Mouse (Mus musculus): ENCODE results near the gene Ralb. TPM values are rescaled to one million over a fixed set of nuclear protein-coding genes. Genes with fewer than 3 reads are reported as not detected.

The Ralb gene
- polyA plus RNA-seq, 1 experiment from 2014 or later, result 72.4 TPM

DNA sequence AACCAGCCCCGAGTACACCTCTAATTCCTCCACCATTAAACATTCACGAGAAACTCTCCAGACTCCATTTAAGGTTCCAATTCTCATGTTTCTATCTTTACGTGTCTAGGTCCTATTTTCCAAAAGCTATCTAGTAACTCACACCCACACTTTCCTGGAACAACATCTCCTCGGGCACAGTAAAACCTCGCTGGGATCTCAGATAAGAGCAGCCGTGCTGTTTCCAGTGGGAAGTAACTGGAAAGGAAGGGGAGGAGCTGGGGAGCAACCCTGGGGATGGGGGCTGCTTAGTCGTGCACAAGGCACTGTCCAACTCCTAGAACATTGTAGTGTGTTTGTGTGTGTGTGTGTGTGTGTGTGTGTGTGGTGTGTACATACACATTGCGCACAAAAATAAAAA lies 2.7 kb downstream of the Ralb start:
- Histone ChIP-seq H3K27me3 (replicated peaks; ENCODE audit: control insufficient read depth, insufficient read depth, low read length) (no peaks in the 10 kb centered on the region), H3K9me3 (ENCODE audit: control insufficient read depth, low read length) (no peaks in the 10 kb centered on the region), H3K27ac (ENCODE audit: low read depth, low read length) (no peak overlapping the region), H3K9ac (ENCODE audit: low read depth, low read length) (no peak overlapping the region), H3K4me1 (ENCODE audit: control insufficient read depth, insufficient read depth, low read depth, low read length) (peaks cover 14% of the 10 kb centered on the region), H3K4me3 (ENCODE audit: low read length) (no peak overlapping the region), H3K4me2 (ENCODE audit: low read length) (no peak overlapping the region), H3K36me3 (ENCODE audit: control insufficient read depth, insufficient read depth, low read length) (0 out of 2 replicates have a peak, but pooled peaks cover 2% of the 10 kb centered on the region)
- 84% methylated on average over 8 of the region's 8 CpGs for WGBS
- no peak for ATAC-seq

GRCm38 (mm10) chr1:119499456-119499855 lies 5.1 kb downstream of the Ralb start:
- Histone ChIP-seq H3K4me1 (ENCODE audit: control insufficient read depth, insufficient read depth, low read depth, low read length) (peaks cover 13% of the 10 kb centered on the region), H3K9ac (ENCODE audit: low read depth, low read length) (no peak overlapping the region), H3K27ac (ENCODE audit: low read depth, low read length) (no peak overlapping the region), H3K4me3 (ENCODE audit: low read length) (no peak overlapping the region), H3K36me3 (ENCODE audit: control insufficient read depth, insufficient read depth, low read length) (0 out of 2 replicates have a peak, but pooled peaks cover 2% of the 10 kb centered on the region), H3K4me2 (ENCODE audit: low read length) (no peak overlapping the region), H3K9me3 (ENCODE audit: control insufficient read depth, low read length) (no peaks in the 10 kb centered on the region), H3K27me3 (replicated peaks; ENCODE audit: control insufficient read depth, insufficient read depth, low read length) (no peaks in the 10 kb centered on the region)
- 91% methylated on average over 10 of the region's 10 CpGs for WGBS
- no peak for ATAC-seq

DNA sequence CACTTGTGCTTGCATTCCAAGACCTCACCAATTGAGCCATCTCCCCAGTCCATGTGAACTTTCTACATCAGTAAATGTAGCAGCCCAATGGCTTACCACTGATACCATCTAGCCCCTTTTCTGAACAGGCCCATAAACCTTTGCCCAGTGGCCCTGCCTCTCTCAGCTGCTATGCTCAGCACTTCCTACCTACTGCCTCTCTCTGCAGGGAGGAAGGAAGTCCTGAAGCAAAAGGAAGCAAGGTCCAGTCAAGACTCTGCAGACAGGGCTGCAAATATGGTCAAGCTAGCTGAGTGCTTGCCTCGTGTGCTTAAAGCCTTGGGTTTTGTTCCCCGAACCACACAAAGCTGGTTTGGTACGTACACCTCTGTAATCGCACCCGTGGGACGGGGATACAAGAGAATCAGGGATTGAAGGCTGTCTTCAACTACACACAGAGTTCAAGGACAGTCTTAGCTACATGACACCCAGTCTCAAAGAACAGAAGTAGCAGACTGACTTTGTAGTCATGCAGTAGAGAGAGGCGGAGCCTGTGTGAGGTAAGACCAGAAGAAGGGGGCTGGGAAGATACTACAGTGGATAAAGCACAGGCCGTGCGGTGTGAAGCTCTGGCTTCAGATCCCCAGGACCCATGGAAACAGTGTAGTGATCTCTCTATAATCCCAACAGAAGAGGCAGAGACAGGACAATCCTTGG lies 5.9 kb downstream of the Ralb start:
- 89% methylated on average over 9 of the region's 9 CpGs for WGBS
- Histone ChIP-seq H3K4me1 (ENCODE audit: control insufficient read depth, insufficient read depth, low read depth, low read length) (peaks cover 11% of the 10 kb centered on the region), H3K4me2 (ENCODE audit: low read length) (no peak overlapping the region), H3K9ac (ENCODE audit: low read depth, low read length) (no peak overlapping the region), H3K36me3 (ENCODE audit: control insufficient read depth, insufficient read depth, low read length) (0 out of 2 replicates have a peak, but pooled peaks cover 2% of the 10 kb centered on the region), H3K9me3 (ENCODE audit: control insufficient read depth, low read length) (no peaks in the 10 kb centered on the region), H3K4me3 (ENCODE audit: low read length) (no peak overlapping the region), H3K27me3 (replicated peaks; ENCODE audit: control insufficient read depth, insufficient read depth, low read length) (no peaks in the 10 kb centered on the region), H3K27ac (ENCODE audit: low read depth, low read length) (no peak overlapping the region)
- no peak for ATAC-seq

- WGBS, result 75% methylated on average over 5 of the region's 5 CpGs
- Histone ChIP-seq H3K27ac (ENCODE audit: low read depth, low read length) (no peak overlapping the region), H3K9ac (ENCODE audit: low read depth, low read length) (no peak overlapping the region), H3K27me3 (replicated peaks; ENCODE audit: control insufficient read depth, insufficient read depth, low read length) (no peaks in the 10 kb centered on the region), H3K4me3 (ENCODE audit: low read length) (no peak overlapping the region), H3K36me3 (ENCODE audit: control insufficient read depth, insufficient read depth, low read length) (0 out of 2 replicates have a peak, but pooled peaks cover 2% of the 10 kb centered on the region), H3K4me1 (ENCODE audit: control insufficient read depth, insufficient read depth, low read depth, low read length) (peaks cover 4% of the 10 kb centered on the region; the same call in 1 of the 2 replicates), H3K4me2 (ENCODE audit: low read length) (no peak overlapping the region), H3K9me3 (ENCODE audit: control insufficient read depth, low read length) (no peaks in the 10 kb centered on the region)
- no peak for ATAC-seq
Measured at GRCm38 (mm10) chr1:119497346-119498004, 7.1 kb downstream of the Ralb start.

DNA sequence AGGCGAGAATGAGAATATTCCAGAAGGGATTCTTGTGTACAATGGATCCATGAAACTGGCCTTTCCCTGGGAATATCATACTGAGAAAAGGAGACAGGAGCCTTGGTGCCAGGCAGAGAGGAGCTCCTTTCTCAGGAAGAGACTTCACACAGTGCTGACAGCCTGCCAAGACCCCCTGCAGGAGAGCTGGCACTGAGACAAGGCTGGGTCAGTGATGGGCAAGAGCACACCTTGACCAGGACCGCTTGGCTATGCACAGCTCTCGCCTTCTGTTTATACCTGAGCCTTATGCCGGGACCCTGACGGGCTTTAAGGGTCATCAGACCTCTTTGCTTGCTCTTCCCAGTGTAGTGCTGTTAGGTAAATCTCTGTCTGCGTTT lies 9.2 kb downstream of the Ralb start:
- Histone ChIP-seq H3K9ac (ENCODE audit: low read depth, low read length) (no peak overlapping the region), H3K27me3 (replicated peaks; ENCODE audit: control insufficient read depth, insufficient read depth, low read length) (no peaks in the 10 kb centered on the region), H3K4me2 (ENCODE audit: low read length) (no peak overlapping the region), H3K4me1 (ENCODE audit: control insufficient read depth, insufficient read depth, low read depth, low read length) (peaks cover 4% of the 10 kb centered on the region; the same call in 1 of the 2 replicates), H3K36me3 (ENCODE audit: control insufficient read depth, insufficient read depth, low read length) (no peaks in the 10 kb centered on the region), H3K9me3 (ENCODE audit: control insufficient read depth, low read length) (no peaks in the 10 kb centered on the region), H3K4me3 (ENCODE audit: low read length) (no peak overlapping the region), H3K27ac (ENCODE audit: low read depth, low read length) (no peak overlapping the region)
- no peak for ATAC-seq
- whole genome bisulfite sequencing, result 85% methylated on average over 6 of the region's 6 CpGs

DNA sequence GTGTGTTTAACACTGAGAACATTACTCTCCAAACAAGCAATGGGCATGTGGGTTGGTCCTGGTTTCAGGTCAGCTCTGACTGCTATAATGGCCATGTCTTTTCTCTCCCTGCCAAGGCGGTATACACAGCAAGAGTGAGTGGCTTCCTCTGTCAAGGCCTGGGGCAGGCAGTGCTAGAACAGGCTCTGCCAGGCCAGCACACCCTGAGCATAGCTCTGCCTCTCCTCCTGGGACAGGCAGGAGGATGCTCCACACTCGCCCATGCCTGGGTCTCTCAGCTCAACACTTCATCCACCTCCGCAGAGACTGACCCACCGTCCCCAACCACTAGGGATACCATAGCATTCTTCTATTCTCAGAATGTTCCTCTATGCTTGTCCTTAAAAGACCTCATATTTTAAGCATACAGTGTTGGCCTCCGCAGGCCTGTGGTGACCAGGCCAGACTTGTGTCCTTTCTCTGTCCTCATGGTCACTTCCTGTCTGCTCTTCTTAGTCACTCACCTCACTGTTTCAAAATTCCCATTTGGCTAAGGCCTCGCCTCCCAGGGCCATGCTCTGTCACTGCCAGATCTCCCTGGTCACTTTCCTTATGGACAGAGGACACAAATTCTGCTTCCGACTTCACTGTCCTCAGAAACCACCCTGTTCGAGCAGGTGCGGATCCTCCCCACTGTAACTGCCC lies 9.7 kb downstream of the Ralb start:
- no peak for ATAC-seq
- H3K4me3 ChIP-seq (ENCODE audit: low read length), result no peak overlapping the region
- no peak overlapping the region for H3K9ac ChIP-seq (ENCODE audit: low read depth, low read length)
- H3K27ac ChIP-seq (ENCODE audit: low read depth, low read length), result no peak overlapping the region
- no peaks in the 10 kb centered on the region for H3K27me3 ChIP-seq (replicated peaks; ENCODE audit: control insufficient read depth, insufficient read depth, low read length)
- no peaks in the 10 kb centered on the region for H3K9me3 ChIP-seq (ENCODE audit: control insufficient read depth, low read length)
- H3K36me3 ChIP-seq (ENCODE audit: control insufficient read depth, insufficient read depth, low read length), result no peaks in the 10 kb centered on the region
- H3K4me1 ChIP-seq (ENCODE audit: control insufficient read depth, insufficient read depth, low read depth, low read length), result peaks cover 4% of the 10 kb centered on the region; the same call in 1 of the 2 replicates
- 93% methylated on average over 9 of the region's 9 CpGs for WGBS
- H3K4me2 ChIP-seq (ENCODE audit: low read length), result no peak overlapping the region

- no peaks in the 10 kb centered on the region for H3K9me3 ChIP-seq (ENCODE audit: control insufficient read depth, low read length)
- peaks cover 4% of the 10 kb centered on the region; the same call in 1 of the 2 replicates for H3K4me1 ChIP-seq (ENCODE audit: control insufficient read depth, insufficient read depth, low read depth, low read length)
- no peaks in the 10 kb centered on the region for H3K27me3 ChIP-seq (replicated peaks; ENCODE audit: control insufficient read depth, insufficient read depth, low read length)
- H3K4me2 ChIP-seq (ENCODE audit: low read length), result no peak overlapping the region
- no peaks in the 10 kb centered on the region for H3K36me3 ChIP-seq (ENCODE audit: control insufficient read depth, insufficient read depth, low read length)
- WGBS, result 70% methylated on average over 2 of the region's 2 CpGs
- H3K4me3 ChIP-seq (ENCODE audit: low read length), result no peak overlapping the region
- H3K9ac ChIP-seq (ENCODE audit: low read depth, low read length), result no peak overlapping the region
- no peak for ATAC-seq
- H3K27ac ChIP-seq (ENCODE audit: low read depth, low read length), result no peak overlapping the region
Measured at GRCm38 (mm10) chr1:119494024-119494711, 10.4 kb downstream of the Ralb start.

- Histone ChIP-seq H3K9ac (ENCODE audit: low read depth, low read length) (no peak overlapping the region), H3K27me3 (replicated peaks; ENCODE audit: control insufficient read depth, insufficient read depth, low read length) (no peaks in the 10 kb centered on the region), H3K4me1 (ENCODE audit: control insufficient read depth, insufficient read depth, low read depth, low read length) (peaks cover 8% of the 10 kb centered on the region), H3K36me3 (ENCODE audit: control insufficient read depth, insufficient read depth, low read length) (no peaks in the 10 kb centered on the region), H3K9me3 (ENCODE audit: control insufficient read depth, low read length) (no peaks in the 10 kb centered on the region), H3K4me2 (ENCODE audit: low read length) (no peak overlapping the region), H3K27ac (ENCODE audit: low read depth, low read length) (no peak overlapping the region), H3K4me3 (ENCODE audit: low read length) (no peak overlapping the region)
- no peak for ATAC-seq
- WGBS, result 81% methylated on average over 1 of the region's 1 CpGs
Measured at GRCm38 (mm10) chr1:119492505-119492904, 12.1 kb downstream of the Ralb start.

GRCm38 (mm10) chr1:119492097-119492496 lies 12.5 kb downstream of the Ralb start:
- Histone ChIP-seq H3K4me2 (ENCODE audit: low read length) (no peak overlapping the region), H3K9me3 (ENCODE audit: control insufficient read depth, low read length) (no peaks in the 10 kb centered on the region), H3K4me3 (ENCODE audit: low read length) (no peak overlapping the region), H3K27me3 (replicated peaks; ENCODE audit: control insufficient read depth, insufficient read depth, low read length) (no peaks in the 10 kb centered on the region), H3K36me3 (ENCODE audit: control insufficient read depth, insufficient read depth, low read length) (no peaks in the 10 kb centered on the region), H3K9ac (ENCODE audit: low read depth, low read length) (no peak overlapping the region), H3K27ac (ENCODE audit: low read depth, low read length) (no peak overlapping the region), H3K4me1 (ENCODE audit: control insufficient read depth, insufficient read depth, low read depth, low read length) (peaks cover 11% of the 10 kb centered on the region)
- WGBS, result 54% methylated on average over 11 of the region's 11 CpGs
- no peak for ATAC-seq
